In genomic region chr5:24730986-24731385, GRCm38 (mm10) we compare ENCODE assay signal across 8 mouse cellular contexts. TPM values are rescaled to one million over a fixed set of nuclear protein-coding genes. Genes with fewer than 3 reads are reported as not detected.
DNase-seq lines count a peak whose midpoint lies in the region; ATAC-seq and TF ChIP-seq lines count a peak whose summit lies in the region.

No protein-coding gene starts in this region.

- no peak for ATAC-seq in forebrain, embryonic 11.5 days (replicated peaks; ENCODE audit: low FRiP score)
- ATAC-seq in limb, embryonic 11.5 days (ENCODE audit: insufficient number of reproducible peaks, low FRiP score, low TSS enrichment, low read depth) = peak; percentile 41
- 0 out of 2 replicates have a peak, but pooled peaks have one; percentile 34 for ATAC-seq in neural tube, embryonic 15.5 days (ENCODE audit: low FRiP score)
- ATAC-seq in monocyte, adult 5-6 weeks (replicated peaks; ENCODE audit: insufficient number of reproducible peaks, low FRiP score, low TSS enrichment, poor library complexity, severe bottlenecking) = no peak

- H3K9me3 ChIP-seq in forebrain, embryonic 11.5 days (ENCODE audit: control insufficient read depth, low read length) = no peaks in the 10 kb centered on the region
- no peaks in the 10 kb centered on the region for H3K9me3 ChIP-seq in limb, embryonic 11.5 days (ENCODE audit: control insufficient read depth, low read length)
- H3K9me3 ChIP-seq in neural tube, embryonic 15.5 days (replicated peaks) = no peaks in the 10 kb centered on the region

- TF ChIP-seq CTCF in liver, adult 2 months (IDR thresholded peaks at IDR 0.05; ENCODE audit: low read depth, low read length) = no peak

- H3K4me1 ChIP-seq in liver, adult 2 months (ENCODE audit: control insufficient read depth, insufficient read depth, low read length) = no peaks in the 10 kb centered on the region
- peaks cover 12% of the 10 kb centered on the region for H3K4me1 ChIP-seq in forebrain, embryonic 11.5 days (replicated peaks; ENCODE audit: control insufficient read depth, insufficient read depth, low read length)
- peaks cover 22% of the 10 kb centered on the region for H3K4me1 ChIP-seq in limb, embryonic 11.5 days (ENCODE audit: control insufficient read depth, insufficient read depth, low read length)
- H3K4me1 ChIP-seq in neural tube, embryonic 15.5 days = peaks cover 32% of the 10 kb centered on the region

- H3K27me3 ChIP-seq in liver, adult 2 months (ENCODE audit: control insufficient read depth, insufficient read depth, low read length) = peaks cover 11% of the 10 kb centered on the region; the same call in 1 of the 2 replicates
- peaks cover 20% of the 10 kb centered on the region for H3K27me3 ChIP-seq in forebrain, embryonic 11.5 days (ENCODE audit: control insufficient read depth, insufficient read depth, low read length)
- H3K27me3 ChIP-seq in limb, embryonic 11.5 days (ENCODE audit: control insufficient read depth, insufficient read depth, low read length) = no peaks in the 10 kb centered on the region
- H3K27me3 ChIP-seq in neural tube, embryonic 15.5 days (replicated peaks) = peaks cover 37% of the 10 kb centered on the region

- H3K27ac ChIP-seq in liver, adult 2 months (replicated peaks; ENCODE audit: insufficient read depth, low read depth, low read length) = 0 out of 2 replicates have a peak overlapping the region, but pooled peaks have one; percentile 1
- H3K27ac ChIP-seq in forebrain, embryonic 11.5 days (ENCODE audit: low read depth, low read length) = no peak overlapping the region
- H3K27ac ChIP-seq in limb, embryonic 11.5 days (replicated peaks; ENCODE audit: low read depth, low read length) = no peak overlapping the region; the same call in 1 of the 2 replicates
- no peak overlapping the region for H3K27ac ChIP-seq in neural tube, embryonic 15.5 days (replicated peaks)

- no peak for TF ChIP-seq POLR2A in liver, adult 2 months (IDR thresholded peaks at IDR 0.05; ENCODE audit: extremely low read depth, insufficient read depth, low read length)

- 7% methylated on average over 15 of the region's 15 CpGs for WGBS in liver, adult 2 months
- 1% methylated on average over 15 of the region's 15 CpGs for WGBS in forebrain, embryonic 11.5 days
- 1% methylated on average over 15 of the region's 15 CpGs for WGBS in limb, embryonic 11.5 days
- WGBS in neural tube, embryonic 15.5 days = 7% methylated on average over 15 of the region's 15 CpGs

- H3K79me2 ChIP-seq in liver, adult 2 months (ENCODE audit: control insufficient read depth, insufficient read depth, low read length) = no peaks in the 10 kb centered on the region

- H3K4me2 ChIP-seq in forebrain, embryonic 11.5 days (ENCODE audit: low read depth, low read length, severe bottlenecking) = peak overlapping the region; percentile 66
- peak overlapping the region; percentile 92 for H3K4me2 ChIP-seq in limb, embryonic 11.5 days (ENCODE audit: low read depth, severe bottlenecking)
- peak overlapping the region; percentile 69 for H3K4me2 ChIP-seq in neural tube, embryonic 15.5 days

- peak overlapping the region; percentile 48; the same call in 1 of the 2 replicates for H3K4me3 ChIP-seq in liver, adult 2 months (ENCODE audit: insufficient read depth, low read depth, low read length)
- H3K4me3 ChIP-seq in forebrain, embryonic 11.5 days (ENCODE audit: low read depth, low read length) = peak overlapping the region; percentile 39
- H3K4me3 ChIP-seq in limb, embryonic 11.5 days (ENCODE audit: low read depth, low read length) = peak overlapping the region; percentile 76
- peak overlapping the region; percentile 44 for H3K4me3 ChIP-seq in neural tube, embryonic 15.5 days (replicated peaks)

- peak overlapping the region; percentile 12 for H3K9ac ChIP-seq in liver, adult 2 months (ENCODE audit: low read depth, low read length)
- peak overlapping the region; percentile 55; the same call in 1 of the 2 replicates for H3K9ac ChIP-seq in forebrain, embryonic 11.5 days (ENCODE audit: low read length)
- H3K9ac ChIP-seq in limb, embryonic 11.5 days (ENCODE audit: low read length) = peak overlapping the region; percentile 93
- peak overlapping the region; percentile 49; the same call in 1 of the 2 replicates for H3K9ac ChIP-seq in neural tube, embryonic 15.5 days (replicated peaks)

- H3K36me3 ChIP-seq in liver, adult 2 months (ENCODE audit: control insufficient read depth, insufficient read depth, low read length) = no peaks in the 10 kb centered on the region
- no peaks in the 10 kb centered on the region for H3K36me3 ChIP-seq in forebrain, embryonic 11.5 days (ENCODE audit: control insufficient read depth, insufficient read depth, low read length)
- H3K36me3 ChIP-seq in limb, embryonic 11.5 days (ENCODE audit: control insufficient read depth, insufficient read depth, low read length) = no peaks in the 10 kb centered on the region
- H3K36me3 ChIP-seq in neural tube, embryonic 15.5 days = no peaks in the 10 kb centered on the region

- DNase-seq in liver, adult 2 months (ENCODE audit: extremely low read depth, low read depth, low spot score) = no peak
- DNase-seq in liver = no peak
- no peak for DNase-seq in forebrain, embryonic 11.5 days (ENCODE audit: low spot score)
- peak; percentile 74 for DNase-seq in limb, embryonic 11.5 days (ENCODE audit: low spot score)
- no peak for DNase-seq in thymus, postnatal 25 days
- DNase-seq in layer of hippocampus, adult 11-12 months (ENCODE audit: low spot score) = no peak

RNA-seq across cellular contexts. Expression of gene Wdr86, which starts 0.5 kb away (rescaled TPM):
- 0.27 and 0.28 TPM in 2 replicates for total RNA-seq in liver, adult 2 months (2014; rRNA removed)
- 0.26 and 1.0 TPM in 2 replicates for polyA plus RNA-seq in liver, adult 2 months (2012; rRNA removed)
- 13.6 and 16.1 TPM in 2 replicates for polyA plus RNA-seq in forebrain, embryonic 11.5 days (2014; fragmentation: Nextera tagmentation; extraction: Ambion mirVana)
- 39.3 and 40.7 TPM in 2 replicates for polyA plus RNA-seq in limb, embryonic 11.5 days (2014; fragmentation: Nextera tagmentation; extraction: Ambion mirVana)
- polyA plus RNA-seq in neural tube, embryonic 15.5 days (2015; fragmentation: Nextera tagmentation; extraction: Ambion mirVana) = 4.1 and 5.2 TPM in 2 replicates
- 0.21 to 1.6 TPM in 2 of 3 replicates, not detected in the other for total RNA-seq in monocyte, adult 5-6 weeks (2017)

RNA-seq across cellular contexts. Expression of gene Crygn, which starts 26.8 kb away (rescaled TPM):
- 1.0 and 1.4 TPM in 2 replicates for total RNA-seq in liver, adult 2 months (2014; rRNA removed)
- 1.0 and 1.9 TPM in 2 replicates for polyA plus RNA-seq in liver, adult 2 months (2012; rRNA removed)
- polyA plus RNA-seq in forebrain, embryonic 11.5 days (2014; fragmentation: Nextera tagmentation; extraction: Ambion mirVana) = not detected in 2 replicates
- 0.77 TPM in 1 of 2 replicates, not detected in the other for polyA plus RNA-seq in limb, embryonic 11.5 days (2014; fragmentation: Nextera tagmentation; extraction: Ambion mirVana)
- 1.5 and 2.0 TPM in 2 replicates for polyA plus RNA-seq in neural tube, embryonic 15.5 days (2015; fragmentation: Nextera tagmentation; extraction: Ambion mirVana)
- total RNA-seq in monocyte, adult 5-6 weeks (2017) = 21.0 TPM in 1 of 3 replicates, not detected in the others

RNA-seq across cellular contexts. Expression of gene Nub1, which starts 45.7 kb away (rescaled TPM):
- total RNA-seq in liver, adult 2 months (2014; rRNA removed) = 14.4 and 19.6 TPM in 2 replicates
- polyA plus RNA-seq in liver, adult 2 months (2012; rRNA removed) = 19.9 and 20.2 TPM in 2 replicates
- 33.9 and 34.0 TPM in 2 replicates for polyA plus RNA-seq in forebrain, embryonic 11.5 days (2014; fragmentation: Nextera tagmentation; extraction: Ambion mirVana)
- 31.8 and 32.2 TPM in 2 replicates for polyA plus RNA-seq in limb, embryonic 11.5 days (2014; fragmentation: Nextera tagmentation; extraction: Ambion mirVana)
- polyA plus RNA-seq in neural tube, embryonic 15.5 days (2015; fragmentation: Nextera tagmentation; extraction: Ambion mirVana) = 45.6 and 47.5 TPM in 2 replicates
- total RNA-seq in monocyte, adult 5-6 weeks (2017) = 108 to 119 TPM (median 113 TPM) in 3 replicates

Comparison
In these comparisons a context has a peak if more than half of its experiments do, and no peak if none do; other contexts are left out.
1. H3K9ac ChIP-seq: peak in every context shown above with its lines; median percentile 93 in limb, embryonic 11.5 days; 55 in forebrain, embryonic 11.5 days; 49 in neural tube, embryonic 15.5 days; 12 in liver, adult 2 months.
2. ATAC-seq: peak in limb, embryonic 11.5 days (single experiment) and neural tube, embryonic 15.5 days (single experiment); none in forebrain, embryonic 11.5 days (single experiment) and monocyte, adult 5-6 weeks (single experiment).
3. Peak in every context shown above with its lines, with median percentiles within 50 percentile points of each other: H3K4me3 ChIP-seq and H3K4me2 ChIP-seq.